Mouse (Mus musculus): Measurements from ENCODE around the gene Gm9844. TPM values are rescaled to one million over a fixed set of nuclear protein-coding genes. Genes with fewer than 3 reads are reported as not detected.
"Not testable (repeated sequence)": the region's sequence is repeated elsewhere in the genome, so short reads cannot be mapped to it uniquely, and the experiment has no call there.

The Gm9844 gene
- polyA plus RNA-seq, 1 experiment from 2014 or later, result 28.6 TPM

DNA sequence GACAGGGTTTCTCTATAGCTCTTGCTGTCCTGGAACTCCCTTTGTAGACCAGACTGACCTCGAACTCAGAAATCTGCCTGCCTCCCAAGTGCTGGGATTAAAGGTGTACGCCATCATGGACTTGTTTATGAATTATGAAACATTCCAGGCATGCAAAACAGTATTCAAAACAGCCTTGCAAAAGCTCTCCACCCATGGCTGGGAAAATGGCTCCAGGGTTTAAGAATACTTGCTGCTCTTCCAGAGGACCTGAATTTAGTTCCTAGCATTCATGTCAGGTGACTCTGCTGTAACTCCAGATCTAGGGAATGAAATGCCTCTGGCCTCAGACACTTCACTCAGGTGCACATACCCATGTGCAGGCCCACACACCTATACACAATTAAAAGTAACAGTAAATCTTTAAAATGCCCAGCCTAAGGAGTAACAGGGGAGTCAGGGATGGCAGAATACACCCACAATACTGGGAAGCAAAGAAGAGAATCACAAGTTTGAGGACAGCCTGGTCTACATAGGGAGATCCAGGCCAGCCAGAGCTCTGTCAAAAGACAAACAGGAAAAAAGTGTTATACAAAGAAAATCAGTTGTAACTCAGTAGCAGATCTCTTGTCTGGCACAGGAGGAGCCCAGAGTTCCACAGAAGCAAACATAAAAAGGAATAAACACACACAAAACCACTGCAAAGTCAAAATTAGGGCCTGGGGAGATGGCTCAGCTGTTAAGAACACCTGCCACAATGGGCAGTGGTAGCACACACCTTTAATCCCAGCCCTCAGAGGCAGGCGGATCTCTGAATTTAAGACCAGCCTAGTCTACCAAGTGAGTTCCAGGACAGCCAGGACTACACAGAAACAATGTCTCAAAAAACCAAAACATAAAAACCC is 29.5 kb downstream of the Gm9844 start:
- Histone ChIP-seq H3K27me3 (ENCODE audit: control insufficient read depth, insufficient read depth, low read depth, low read length) (no peaks in the 10 kb centered on the region), H3K4me2 (ENCODE audit: low read length) (no peak overlapping the region), H3K9me3 (replicated peaks; ENCODE audit: control insufficient read depth, low read length, poor library complexity, severe bottlenecking) (no peaks in the 10 kb centered on the region), H3K27ac (ENCODE audit: low read length) (no peak overlapping the region), H3K9ac (ENCODE audit: low read depth, low read length) (no peak overlapping the region), H3K36me3 (ENCODE audit: control insufficient read depth, insufficient read depth, low read length) (peaks cover 15% of the 10 kb centered on the region; the same call in 1 of the 2 replicates), H3K4me1 (ENCODE audit: control insufficient read depth, insufficient read depth, low read length) (peaks cover 4% of the 10 kb centered on the region), H3K4me3 (ENCODE audit: low read depth, low read length) (no peak overlapping the region)
- 63% methylated on average over 3 of the region's 3 CpGs for WGBS
- no peak for ATAC-seq

- Histone ChIP-seq H3K9ac (ENCODE audit: low read depth, low read length) (no peak overlapping the region), H3K27me3 (ENCODE audit: control insufficient read depth, insufficient read depth, low read depth, low read length) (no peaks in the 10 kb centered on the region), H3K36me3 (ENCODE audit: control insufficient read depth, insufficient read depth, low read length) (peaks cover 12% of the 10 kb centered on the region; the same call in 1 of the 2 replicates), H3K9me3 (replicated peaks; ENCODE audit: control insufficient read depth, low read length, poor library complexity, severe bottlenecking) (no peaks in the 10 kb centered on the region), H3K4me3 (ENCODE audit: low read depth, low read length) (no peak overlapping the region), H3K27ac (ENCODE audit: low read length) (no peak overlapping the region), H3K4me2 (ENCODE audit: low read length) (no peak overlapping the region), H3K4me1 (ENCODE audit: control insufficient read depth, insufficient read depth, low read length) (no peaks in the 10 kb centered on the region)
- WGBS, result 76% methylated on average over 2 of the region's 2 CpGs
- no peak for ATAC-seq
Observed at GRCm38 (mm10) chr7:24892125-24892583, 30.1 kb downstream of the Gm9844 start.

DNA sequence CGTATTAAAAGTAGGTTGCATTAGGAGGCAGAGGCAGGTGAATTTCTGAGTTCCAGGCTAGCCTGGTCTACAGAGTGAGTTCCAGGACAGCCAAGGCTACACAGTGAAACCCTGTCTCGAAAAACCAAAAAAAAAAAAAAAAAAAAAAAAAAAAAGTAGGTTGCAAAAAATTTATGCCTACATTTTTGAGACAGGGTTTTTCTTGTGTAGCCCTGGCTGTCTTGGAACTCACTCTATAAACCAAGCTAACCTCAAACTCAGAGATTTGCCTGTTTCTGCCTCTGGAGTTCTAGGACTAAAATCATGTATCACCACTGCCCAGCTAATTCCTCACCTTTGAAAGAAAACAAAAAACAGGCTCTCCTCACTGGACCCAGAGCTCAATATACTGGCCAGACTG is 33.7 kb downstream of the Gm9844 start:
- H3K27ac ChIP-seq (ENCODE audit: low read length); H3K4me2 ChIP-seq (ENCODE audit: low read length); H3K27me3 ChIP-seq (ENCODE audit: control insufficient read depth, insufficient read depth, low read depth, low read length); H3K4me3 ChIP-seq (ENCODE audit: low read depth, low read length); H3K9me3 ChIP-seq (replicated peaks; ENCODE audit: control insufficient read depth, low read length, poor library complexity, severe bottlenecking); H3K36me3 ChIP-seq (ENCODE audit: control insufficient read depth, insufficient read depth, low read length); H3K9ac ChIP-seq (ENCODE audit: low read depth, low read length); ATAC-seq; H3K4me1 ChIP-seq (ENCODE audit: control insufficient read depth, insufficient read depth, low read length): not testable (repeated sequence)
- WGBS, result 86% methylated on average over 2 of the region's 2 CpGs

- H3K27me3 ChIP-seq (ENCODE audit: control insufficient read depth, insufficient read depth, low read depth, low read length), result no peaks in the 10 kb centered on the region
- H3K9ac ChIP-seq (ENCODE audit: low read depth, low read length), result no peak overlapping the region
- no peak overlapping the region for H3K4me3 ChIP-seq (ENCODE audit: low read depth, low read length)
- H3K27ac ChIP-seq (ENCODE audit: low read length), result no peak overlapping the region
- WGBS, result 74% methylated on average over 8 of the region's 8 CpGs
- H3K36me3 ChIP-seq (ENCODE audit: control insufficient read depth, insufficient read depth, low read length), result no peaks in the 10 kb centered on the region
- ATAC-seq, result no peak
- H3K4me2 ChIP-seq (ENCODE audit: low read length), result no peak overlapping the region
- H3K9me3 ChIP-seq (replicated peaks; ENCODE audit: control insufficient read depth, low read length, poor library complexity, severe bottlenecking), result no peaks in the 10 kb centered on the region
- no peaks in the 10 kb centered on the region for H3K4me1 ChIP-seq (ENCODE audit: control insufficient read depth, insufficient read depth, low read length)
Observed at GRCm38 (mm10) chr7:24896269-24896668, 34.3 kb downstream of the Gm9844 start.

- no peak for ATAC-seq
Observed at GRCm38 (mm10) chr7:24897224-24897623, 35.2 kb downstream of the Gm9844 start, which contains the start of gene Cd79a. Gene Cd79a (plus strand): TSS chr7:24897381.

GRCm38 (mm10) chr7:24897959-24898358 is 35.9 kb downstream of the Gm9844 start:
- WGBS, result 74% methylated on average over 5 of the region's 5 CpGs
- Histone ChIP-seq H3K4me1 (ENCODE audit: control insufficient read depth, insufficient read depth, low read length) (peaks cover 3% of the 10 kb centered on the region), H3K4me3 (ENCODE audit: low read depth, low read length) (no peak overlapping the region), H3K9ac (ENCODE audit: low read depth, low read length) (no peak overlapping the region), H3K9me3 (replicated peaks; ENCODE audit: control insufficient read depth, low read length, poor library complexity, severe bottlenecking) (no peaks in the 10 kb centered on the region), H3K27me3 (ENCODE audit: control insufficient read depth, insufficient read depth, low read depth, low read length) (no peaks in the 10 kb centered on the region), H3K27ac (ENCODE audit: low read length) (no peak overlapping the region), H3K4me2 (ENCODE audit: low read length) (no peak overlapping the region), H3K36me3 (ENCODE audit: control insufficient read depth, insufficient read depth, low read length) (no peaks in the 10 kb centered on the region)
- ATAC-seq, result no peak

More at GRCm38 (mm10) chr7:24897224-24897623, 35.2 kb downstream of the Gm9844 start, which contains the start of gene Cd79a:
- Histone ChIP-seq H3K9me3 (replicated peaks; ENCODE audit: control insufficient read depth, low read length, poor library complexity, severe bottlenecking) (no peaks in the 10 kb centered on the region), H3K4me1 (ENCODE audit: control insufficient read depth, insufficient read depth, low read length) (no peaks in the 10 kb centered on the region), H3K4me2 (ENCODE audit: low read length) (no peak within 1 kb of the TSS), H3K27me3 (ENCODE audit: control insufficient read depth, insufficient read depth, low read depth, low read length) (no peaks in the 10 kb centered on the region), H3K36me3 (ENCODE audit: control insufficient read depth, insufficient read depth, low read length) (no peaks in the 10 kb centered on the region), H3K4me3 (ENCODE audit: low read depth, low read length) (no peak within 1 kb of the TSS), H3K27ac (ENCODE audit: low read length) (no peak within 1 kb of the TSS), H3K9ac (ENCODE audit: low read depth, low read length) (no peak within 1 kb of the TSS)
- 90% methylated on average over 12 of the region's 12 CpGs for WGBS

GRCm38 (mm10) chr7:24901114-24901513 is 39.1 kb downstream of the Gm9844 start:
- ATAC-seq, result no peak
- H3K27ac ChIP-seq (ENCODE audit: low read length), result no peak overlapping the region
- H3K9me3 ChIP-seq (replicated peaks; ENCODE audit: control insufficient read depth, low read length, poor library complexity, severe bottlenecking), result no peaks in the 10 kb centered on the region
- H3K27me3 ChIP-seq (ENCODE audit: control insufficient read depth, insufficient read depth, low read depth, low read length), result no peaks in the 10 kb centered on the region
- H3K4me3 ChIP-seq (ENCODE audit: low read depth, low read length), result no peak overlapping the region
- H3K36me3 ChIP-seq (ENCODE audit: control insufficient read depth, insufficient read depth, low read length), result no peaks in the 10 kb centered on the region
- H3K4me2 ChIP-seq (ENCODE audit: low read length), result no peak overlapping the region
- H3K4me1 ChIP-seq (ENCODE audit: control insufficient read depth, insufficient read depth, low read length), result peaks cover 19% of the 10 kb centered on the region
- no peak overlapping the region for H3K9ac ChIP-seq (ENCODE audit: low read depth, low read length)
- WGBS, result 78% methylated on average over 6 of the region's 6 CpGs

GRCm38 (mm10) chr7:24901842-24902241 is 39.8 kb downstream of the Gm9844 start:
- no peak overlapping the region for H3K4me3 ChIP-seq (ENCODE audit: low read depth, low read length)
- H3K36me3 ChIP-seq (ENCODE audit: control insufficient read depth, insufficient read depth, low read length), result no peaks in the 10 kb centered on the region
- H3K27me3 ChIP-seq (ENCODE audit: control insufficient read depth, insufficient read depth, low read depth, low read length), result no peaks in the 10 kb centered on the region
- H3K9ac ChIP-seq (ENCODE audit: low read depth, low read length), result no peak overlapping the region
- H3K4me1 ChIP-seq (ENCODE audit: control insufficient read depth, insufficient read depth, low read length), result peaks cover 24% of the 10 kb centered on the region
- H3K4me2 ChIP-seq (ENCODE audit: low read length), result no peak overlapping the region
- WGBS, result 96% methylated on average over 1 of the region's 1 CpGs
- no peak for ATAC-seq
- H3K27ac ChIP-seq (ENCODE audit: low read length), result no peak overlapping the region
- no peaks in the 10 kb centered on the region for H3K9me3 ChIP-seq (replicated peaks; ENCODE audit: control insufficient read depth, low read length, poor library complexity, severe bottlenecking)

DNA sequence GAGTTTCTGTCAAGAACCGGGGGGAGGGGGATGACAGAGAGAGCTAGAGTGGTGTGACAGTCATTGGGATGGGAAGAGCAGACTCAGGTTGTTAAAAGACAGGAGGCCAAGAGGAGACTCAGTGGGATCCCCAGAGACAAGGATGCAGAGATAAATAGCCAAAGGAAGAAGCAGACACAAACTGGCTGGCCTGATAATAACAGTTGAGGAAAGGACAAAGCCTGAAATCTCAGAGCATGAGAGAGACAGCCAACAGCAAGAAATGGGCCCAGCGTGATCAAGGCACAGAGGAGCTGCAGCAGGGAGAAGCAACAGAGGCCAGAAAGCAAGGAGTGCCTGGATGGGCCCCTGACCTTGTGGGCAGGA is 40.2 kb downstream of the Gm9844 start:
- H3K27ac ChIP-seq (ENCODE audit: low read length), result peak overlapping the region; percentile 51
- H3K27me3 ChIP-seq (ENCODE audit: control insufficient read depth, insufficient read depth, low read depth, low read length), result no peaks in the 10 kb centered on the region
- peaks cover 25% of the 10 kb centered on the region for H3K4me1 ChIP-seq (ENCODE audit: control insufficient read depth, insufficient read depth, low read length)
- no peaks in the 10 kb centered on the region for H3K36me3 ChIP-seq (ENCODE audit: control insufficient read depth, insufficient read depth, low read length)
- no peak for ATAC-seq
- WGBS, result 67% methylated on average over 2 of the region's 2 CpGs
- H3K9ac ChIP-seq (ENCODE audit: low read depth, low read length), result peak overlapping the region; percentile 82
- H3K4me2 ChIP-seq (ENCODE audit: low read length), result peak overlapping the region; percentile 88; the same call in 1 of the 2 replicates
- peak overlapping the region; percentile 59 for H3K4me3 ChIP-seq (ENCODE audit: low read depth, low read length)
- no peaks in the 10 kb centered on the region for H3K9me3 ChIP-seq (replicated peaks; ENCODE audit: control insufficient read depth, low read length, poor library complexity, severe bottlenecking)

Data from midbrain, embryonic 16.5 days (tissue).